In genomic region chr4:8383162-8383561, GRCm38 (mm10) we compare ENCODE assay signal across 21 mouse cellular contexts.
DNase-seq lines count a peak whose midpoint lies in the region; ATAC-seq lines count a peak whose summit lies in the region.
"Had no signal": no experiment of that assay in that cellular context is flagged by ENCODE, and none has a peak within 500 bp of the region (broad histone marks: within the 10 kb centered on the region; RNA-seq: fewer than 3 reads in every experiment).

No protein-coding gene starts in this region.

- intact Hi-C loops in left cerebral cortex, postnatal 25 days (cut with DNase I), result loop anchor here (5.0 to 10.0 kb wide), 2 partner anchors 214 to 642 kb away; no protein-coding TSS in a partner anchor

- peak; percentile 11 for DNase-seq in CD4-positive, CD25-positive, alpha-beta regulatory T cell, adult 2 months (ENCODE audit: low read depth, low spot score)
- peak; percentile 21 for DNase-seq in ZHBTc4 (ENCODE audit: low read depth, low spot score)
- DNase-seq in left cerebral cortex, adult 8-10 months (ENCODE audit: low spot score in 2 of 2), result no peak
- no peak for DNase-seq in left cerebral cortex, postnatal 25 days (ENCODE audit: low spot score in 2 of 2)
- DNase-seq: adrenal gland, adult 2 months; adrenal gland, postnatal 14 days; cerebellum, adult 11-12 months; cerebellum, adult 8-10 months; cerebellum, postnatal 10 days; cerebellum, postnatal 36 days; forebrain, postnatal 0 days; gastrocnemius, adult 2 months; gastrocnemius, postnatal 14 days; heart, adult 18-20 months; heart, postnatal 10 days; heart, postnatal 36 days had no signal

- ATAC-seq in CD4-positive, CD25-positive, alpha-beta regulatory T cell, adult 4 months, result no peak
- ATAC-seq in megakaryocyte progenitor cell, adult 5-6 weeks (replicated peaks; ENCODE audit: poor library complexity), result peak; percentile 52
- ATAC-seq: forebrain, embryonic 14.5 days; forebrain, postnatal 0 days; hindbrain, embryonic 16.5 days; intestine, embryonic 15.5 days had no signal

Comparison
In these comparisons a context has a peak if more than half of its experiments do, and no peak if none do; other contexts are left out.
1. DNase-seq: peak in CD4-positive, CD25-positive, alpha-beta regulatory T cell, adult 2 months (single experiment) and ZHBTc4 (single experiment); none in left cerebral cortex, adult 8-10 months (0 of 2) and left cerebral cortex, postnatal 25 days (0 of 2).